Comparison of ENCODE assay signal across 11 mouse cellular contexts in the genomic region with DNA sequence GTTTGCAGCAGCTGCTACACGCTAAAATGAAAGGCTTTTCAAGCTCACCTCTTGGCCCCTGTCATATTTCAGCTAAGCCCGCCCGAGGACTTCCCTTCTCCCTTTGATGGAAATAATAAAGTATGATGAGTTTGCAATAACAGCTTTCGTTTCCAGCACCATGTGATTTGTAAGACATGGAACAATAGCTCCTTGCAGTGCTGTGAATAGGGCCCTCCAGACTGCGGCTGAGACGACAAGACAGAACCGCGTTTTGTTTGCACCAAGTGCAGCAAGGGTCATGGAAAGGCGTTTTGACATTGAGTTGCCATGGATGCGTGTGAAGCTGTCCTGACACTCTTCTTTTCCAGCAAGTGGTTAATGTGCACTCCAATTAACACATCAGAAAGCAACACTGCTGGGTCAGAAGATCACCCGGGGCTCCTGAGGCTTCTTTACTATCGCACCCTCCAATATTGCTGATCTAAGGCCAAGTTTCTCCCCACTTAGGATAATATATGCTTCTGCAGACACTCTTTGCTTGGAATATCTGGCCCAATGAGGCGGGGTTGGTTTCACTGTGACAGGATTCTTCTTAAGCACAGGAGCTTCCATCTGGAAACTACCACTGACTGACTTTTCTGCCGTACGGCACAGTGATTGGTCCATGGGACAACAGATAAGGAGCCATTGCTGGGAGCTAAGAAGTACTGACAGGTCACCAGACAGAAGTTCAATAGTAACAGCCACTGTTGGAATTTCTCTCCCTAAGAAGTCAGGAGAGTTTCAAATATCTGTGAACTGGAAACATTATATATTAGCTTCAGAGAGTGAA.
A peak's percentile ranks its signal among the peaks of the same experiment; 100 is the strongest.
DNase-seq lines count a peak whose midpoint lies in the region; ATAC-seq and TF ChIP-seq lines count a peak whose summit lies in the region.
"Had no signal": no experiment of that assay in that cellular context is flagged by ENCODE, and none has a peak within 500 bp of the region (broad histone marks: within the 10 kb centered on the region; RNA-seq: fewer than 3 reads in every experiment).

No protein-coding gene starts in this region.

- H3K27ac ChIP-seq in layer of hippocampus, adult 2 months: peak overlapping the region; percentile 19
- peak overlapping the region; percentile 28 for H3K27ac ChIP-seq in forebrain, embryonic 16.5 days (ENCODE audit: low read length)
- no peak overlapping the region for H3K27ac ChIP-seq in neural tube, embryonic 14.5 days (ENCODE audit: low read depth, low read length)

- H3K4me2 ChIP-seq in forebrain, embryonic 16.5 days (ENCODE audit: low read length): no peak overlapping the region
- no peak overlapping the region for H3K4me2 ChIP-seq in neural tube, embryonic 14.5 days (ENCODE audit: low read depth, low read length)

- H3K27me3 ChIP-seq in forebrain, embryonic 16.5 days (replicated peaks; ENCODE audit: control insufficient read depth, insufficient read depth, low read length): no peaks in the 10 kb centered on the region
- no peaks in the 10 kb centered on the region for H3K27me3 ChIP-seq in neural tube, embryonic 14.5 days (ENCODE audit: control insufficient read depth, insufficient read depth, low read length)

- WGBS in forebrain, embryonic 16.5 days: 41% methylated on average over 15 of the region's 15 CpGs
- whole genome bisulfite sequencing in neural tube, embryonic 14.5 days: 19% methylated on average over 15 of the region's 15 CpGs

- peaks cover 7% of the 10 kb centered on the region; the same call in 1 of the 2 replicates for H3K4me1 ChIP-seq in forebrain, embryonic 16.5 days (replicated peaks; ENCODE audit: control insufficient read depth, insufficient read depth, low read length)
- no peaks in the 10 kb centered on the region for H3K4me1 ChIP-seq in neural tube, embryonic 14.5 days (ENCODE audit: control insufficient read depth, insufficient read depth, low read length)

- no peaks in the 10 kb centered on the region for H3K9me3 ChIP-seq in forebrain, embryonic 16.5 days (ENCODE audit: control insufficient read depth, low read length)
- H3K9me3 ChIP-seq in neural tube, embryonic 14.5 days (ENCODE audit: control insufficient read depth, low read length): no peaks in the 10 kb centered on the region

- peak; percentile 74 for ATAC-seq in forebrain, embryonic 16.5 days
- peak; percentile 73; the same call in 1 of the 2 replicates for ATAC-seq in neural tube, embryonic 14.5 days (ENCODE audit: low read depth)
- ATAC-seq: CD4-positive, CD25-positive, alpha-beta regulatory T cell, adult 4 months had no signal

- no peak overlapping the region for H3K4me3 ChIP-seq in layer of hippocampus, adult 2 months
- H3K4me3 ChIP-seq in forebrain, embryonic 16.5 days (replicated peaks; ENCODE audit: low read length): no peak overlapping the region
- H3K4me3 ChIP-seq in neural tube, embryonic 14.5 days (ENCODE audit: low read depth, low read length): no peak overlapping the region

- no peaks in the 10 kb centered on the region for H3K36me3 ChIP-seq in forebrain, embryonic 16.5 days (ENCODE audit: control insufficient read depth, insufficient read depth)
- H3K36me3 ChIP-seq in neural tube, embryonic 14.5 days (ENCODE audit: control insufficient read depth, insufficient read depth, low read length): no peaks in the 10 kb centered on the region

- DNase-seq in layer of hippocampus, adult 2 months (ENCODE audit: low spot score in 2 of 2): no peak
- no peak for DNase-seq in layer of hippocampus, postnatal 14 days (ENCODE audit: low spot score in 2 of 2)
- DNase-seq in lung, postnatal 14 days: peak; percentile 2
- DNase-seq in cerebellum, adult 11 months: no peak
- DNase-seq in gastrocnemius, adult 8-10 months (ENCODE audit: low spot score in 2 of 2): no peak
- no peak for DNase-seq in gastrocnemius, postnatal 4 days (ENCODE audit: low spot score in 2 of 2)
- DNase-seq: cerebellum, adult 11-12 months; heart, postnatal 36 days had no signal

- no peak overlapping the region for H3K9ac ChIP-seq in forebrain, embryonic 16.5 days (replicated peaks; ENCODE audit: low read depth, low read length)
- no peak overlapping the region for H3K9ac ChIP-seq in neural tube, embryonic 14.5 days (replicated peaks; ENCODE audit: low read depth, low read length)

- TF ChIP-seq CTCF in layer of hippocampus, adult 2 months (conservative IDR thresholded peaks at IDR 0.05): no peak
